Mouse (Mus musculus) forebrain, embryonic 12.5 days (tissue): Measurements from ENCODE around the gene 4930442H23Rik. TPM values are rescaled to one million over a fixed set of nuclear protein-coding genes. Genes with fewer than 3 reads are reported as not detected.
"Not testable (repeated sequence)": the region's sequence is repeated elsewhere in the genome, so short reads cannot be mapped to it uniquely, and the experiment has no call there.

Experiments used
- ATAC-seq: fragments of 200-750 bp; cut with Nextera tagmentation; 2 replicates; pipeline ENCODE4 v1.8.0; 2017; ENCODE audit warnings: moderate TSS enrichment; ENCODE audit not compliant: low FRiP score
- H3K27ac ChIP-seq: fragments of 300-500 bp; sonication (generic); 2 replicates; pipeline ENCODE4 v1.5.1; 2016; ENCODE audit warnings: mild to moderate bottlenecking
- H3K27me3 ChIP-seq: fragments of 300-500 bp; sonication (generic); 2 replicates; pipeline ENCODE4 v1.6.1; 2016; ENCODE audit warnings: mild to moderate bottlenecking
- H3K36me3 ChIP-seq: fragments of 300-500 bp; sonication (generic); replicated peaks from 2 replicates; pipeline ENCODE4 v1.6.1; 2016; ENCODE audit warnings: mild to moderate bottlenecking
- H3K4me1 ChIP-seq: fragments of 300-500 bp; sonication (generic); 2 replicates; pipeline ENCODE4 v1.6.1; 2016
- H3K4me2 ChIP-seq: fragments of 300-500 bp; sonication (generic); 2 replicates; pipeline ENCODE4 v1.6.1; 2016; ENCODE audit warnings: mild to moderate bottlenecking, moderate library complexity
- H3K4me3 ChIP-seq: fragments of 300-500 bp; sonication (generic); replicated peaks from 2 replicates; pipeline ENCODE4 v1.5.1; 2016; ENCODE audit warnings: mild to moderate bottlenecking
- H3K9ac ChIP-seq: fragments of 300-500 bp; sonication (generic); 2 replicates; pipeline ENCODE4 v1.6.1; 2016; ENCODE audit warnings: mild to moderate bottlenecking
- H3K9me3 ChIP-seq: fragments of 300-500 bp; sonication (generic); 2 replicates; pipeline ENCODE4 v1.6.1; 2016
- WGBS: fragments of 180-500 bp; shearing (Covaris S2); methylation state at CpG from one replicate; pipeline ENCODE4 v1.1.7; 2016; 5-methylcytosine and 5-hydroxymethylcytosine counted together
- polyA plus RNA-seq: library from polyadenylated mRNA; unstranded; fragments of >200 nt; fragmentation: Nextera tagmentation; extraction: Ambion mirVana; gene quantifications from 2 replicates; pipeline ENCODE4 v1.2.1, GENCODE M21; 2016

The 4930442H23Rik gene
- polyA plus RNA-seq, result not detected in 2 replicates

DNA sequence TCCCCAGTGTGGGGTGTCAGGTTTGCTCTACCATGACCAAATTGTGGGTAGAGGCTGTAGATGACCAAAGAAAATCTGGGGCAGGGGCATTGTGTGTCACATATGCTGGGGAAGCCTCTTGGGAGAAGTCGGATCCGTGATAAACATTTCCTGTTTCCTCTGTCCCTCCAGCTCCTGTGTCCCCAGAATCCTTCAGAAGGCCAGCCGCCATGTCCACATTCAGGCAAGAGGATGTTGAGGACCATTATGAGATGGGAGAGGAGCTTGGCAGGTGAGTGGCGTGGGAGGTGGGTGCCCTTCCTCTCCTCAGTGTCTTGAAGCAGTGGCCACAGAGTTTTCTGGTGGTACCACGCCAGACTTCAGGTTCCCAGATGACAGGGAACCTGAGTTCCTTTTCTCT is at the start of gene 4930442H23Rik:
Gene 4930442H23Rik, minus strand, starts transcription at position 45 of the 400 bp plus-strand sequence.
- no peaks in the 10 kb centered on the region for H3K27me3 ChIP-seq
- ATAC-seq, result no peak
- no peaks in the 10 kb centered on the region for H3K9me3 ChIP-seq
- peaks cover 27% of the 10 kb centered on the region for H3K4me1 ChIP-seq
- WGBS, result 86% methylated on average over 5 of the region's 5 CpGs
- H3K9ac ChIP-seq, result peak within 1 kb of the TSS; percentile 63
- peak within 1 kb of the TSS; percentile 71 for H3K4me2 ChIP-seq
- peak within 1 kb of the TSS; percentile 84 for H3K27ac ChIP-seq
- peak within 1 kb of the TSS; percentile 63 for H3K4me3 ChIP-seq
- peaks cover 67% of the 10 kb centered on the region for H3K36me3 ChIP-seq

DNA sequence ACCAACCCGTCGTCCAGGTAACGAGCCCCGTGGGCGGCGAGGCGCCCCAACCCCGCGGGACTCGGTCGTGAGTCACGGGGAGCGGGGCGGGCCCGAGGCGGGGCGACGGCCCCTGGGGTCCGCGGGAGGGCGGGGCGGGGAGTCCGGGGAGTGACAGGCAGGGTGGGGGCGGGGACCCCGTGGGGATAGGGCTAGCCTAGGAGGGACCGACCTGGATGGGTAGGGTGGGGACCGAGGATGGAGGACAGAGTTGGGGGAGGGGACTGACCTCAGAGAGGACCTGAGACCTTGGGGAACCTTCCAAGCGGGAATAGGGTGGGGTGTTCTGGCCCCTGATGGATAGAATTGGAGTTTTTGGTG is 49.6 kb upstream of the 4930442H23Rik start:
- Histone ChIP-seq H3K9ac (peak overlapping the region; percentile 83), H3K27ac (no peak overlapping the region), H3K4me2 (peak overlapping the region; percentile 79), H3K9me3 (no peaks in the 10 kb centered on the region), H3K27me3 (peaks cover 42% of the 10 kb centered on the region), H3K36me3 (no peaks in the 10 kb centered on the region; the same call in 1 of the 2 replicates), H3K4me3 (peak overlapping the region; percentile 81), H3K4me1 (peaks cover 54% of the 10 kb centered on the region)
- WGBS, result 3% methylated on average over 27 of the region's 28 CpGs
- peak; percentile 52 for ATAC-seq

DNA sequence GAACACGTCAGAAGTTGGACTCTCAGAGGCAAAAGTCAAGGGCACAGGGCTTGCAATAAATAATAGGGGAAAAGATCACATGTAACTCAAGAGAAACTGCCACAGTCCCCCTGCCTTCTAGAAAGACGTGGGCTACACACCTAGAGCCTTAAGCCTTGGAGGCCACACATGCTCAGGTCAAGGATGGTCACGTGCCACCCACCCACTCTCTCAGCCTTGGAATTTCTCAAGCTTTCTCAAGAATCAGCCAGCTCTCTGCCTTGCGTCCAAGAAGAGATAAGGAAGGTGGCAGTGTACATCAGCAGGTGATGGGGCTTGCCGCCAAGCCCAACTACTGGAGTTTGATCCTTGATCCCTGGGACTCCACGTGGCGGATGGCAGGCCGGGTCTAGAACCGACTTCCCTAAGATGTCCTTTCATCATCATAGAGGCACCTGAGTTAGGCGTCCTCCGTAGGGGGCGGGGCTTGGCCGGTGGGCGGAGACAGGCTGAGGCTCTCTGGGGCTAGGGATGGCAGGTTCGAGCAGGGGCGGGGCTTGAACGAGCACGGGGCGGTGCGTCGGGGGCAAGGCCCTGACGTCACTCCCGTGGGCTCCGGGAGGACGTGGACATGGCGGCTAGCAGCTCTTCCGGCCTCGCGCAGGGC is 49.1 kb upstream of the 4930442H23Rik start, which contains the start of gene Zfr2:
Gene Zfr2, plus strand, starts transcription at position 576 of the 646 bp plus-strand sequence.
- H3K4me2 ChIP-seq, result peak within 1 kb of the TSS; percentile 79
- ATAC-seq, result peak; percentile 75
- peaks cover 58% of the 10 kb centered on the region for H3K4me1 ChIP-seq
- 10% methylated on average over 29 of the region's 29 CpGs for WGBS
- no peaks in the 10 kb centered on the region for H3K9me3 ChIP-seq
- peak within 1 kb of the TSS; percentile 81 for H3K4me3 ChIP-seq
- peaks cover 37% of the 10 kb centered on the region for H3K27me3 ChIP-seq
- H3K36me3 ChIP-seq, result no peaks in the 10 kb centered on the region; the same call in 1 of the 2 replicates
- no peak within 1 kb of the TSS for H3K27ac ChIP-seq
- peak within 1 kb of the TSS; percentile 83 for H3K9ac ChIP-seq

DNA sequence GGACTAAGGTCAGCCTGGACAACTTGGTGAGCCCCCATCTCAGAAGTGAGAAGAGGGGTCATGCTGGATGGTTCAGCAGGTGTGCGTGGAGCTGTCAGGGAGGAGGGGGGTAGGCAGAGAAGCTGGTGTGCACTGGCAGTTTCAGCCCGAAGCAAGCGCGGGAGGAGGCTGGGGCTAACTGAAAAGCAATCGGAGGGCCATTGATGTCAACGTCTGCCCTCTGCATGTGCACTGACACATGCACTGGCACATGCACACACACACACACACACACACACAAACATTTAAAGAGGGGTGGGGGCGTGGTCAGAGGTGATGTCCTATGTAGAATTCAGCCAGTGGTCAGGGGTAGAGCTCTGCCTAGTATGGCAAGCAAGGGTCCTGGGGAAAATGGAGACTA is 47.8 kb upstream of the 4930442H23Rik start:
- Histone ChIP-seq H3K4me3 (peak overlapping the region; percentile 63), H3K4me1 (peaks cover 53% of the 10 kb centered on the region), H3K9me3 (no peaks in the 10 kb centered on the region), H3K4me2 (peak overlapping the region; percentile 60), H3K27ac (peak overlapping the region; percentile 65), H3K36me3 (no peaks in the 10 kb centered on the region), H3K9ac (0 out of 2 replicates have a peak overlapping the region, but pooled peaks have one; percentile 1), H3K27me3 (peaks cover 35% of the 10 kb centered on the region)
- no peak for ATAC-seq
- 47% methylated on average over 7 of the region's 7 CpGs for WGBS

DNA sequence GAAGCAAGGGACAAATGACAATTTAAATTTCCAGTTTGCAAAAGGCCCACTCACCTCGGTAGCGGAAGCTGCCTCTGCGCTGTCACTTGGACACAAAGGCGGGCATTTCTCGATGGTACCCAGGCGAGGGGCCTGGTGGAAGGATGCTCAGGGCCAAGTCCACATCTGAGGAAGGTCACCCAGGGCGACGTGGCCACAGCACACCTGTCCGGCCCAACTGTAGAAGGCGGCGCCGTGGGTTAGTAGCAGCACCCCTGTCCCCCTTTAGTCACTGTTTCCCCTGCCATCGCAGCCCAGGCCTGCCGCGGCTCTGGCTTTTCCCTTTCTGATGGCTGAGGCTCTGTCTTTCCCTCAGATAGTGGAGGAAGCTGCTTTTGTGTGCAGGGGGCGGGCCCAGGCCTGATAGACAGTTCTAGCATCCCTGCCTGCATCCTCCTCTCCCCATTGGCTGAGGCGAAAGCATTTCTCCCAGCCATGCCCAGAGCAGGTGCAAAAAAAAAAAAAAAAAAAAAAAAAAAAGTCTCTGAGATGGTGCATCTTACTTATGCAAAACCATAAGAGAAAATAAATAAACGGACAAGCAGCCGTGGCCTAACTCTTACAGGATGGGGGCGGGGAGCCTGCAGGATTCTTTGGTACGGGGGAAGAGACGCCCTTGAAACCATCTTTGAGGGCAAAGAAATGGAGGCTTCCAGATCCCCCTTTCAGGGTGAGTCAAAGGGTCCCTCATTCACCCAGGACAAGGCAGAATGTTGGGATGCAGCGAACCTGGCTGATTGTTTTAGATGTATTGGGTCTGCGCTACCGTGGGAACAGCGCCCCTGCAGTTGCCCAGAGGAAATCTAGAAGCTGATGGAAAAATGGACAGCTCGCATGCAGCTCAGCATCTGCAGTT is 47.0 kb upstream of the 4930442H23Rik start, which contains the start of gene Atcay:
Gene Atcay, minus strand, starts transcription at position 396 of the 895 bp plus-strand sequence.
- Histone ChIP-seq H3K9me3 (no peaks in the 10 kb centered on the region), H3K9ac (peak within 1 kb of the TSS; percentile 82), H3K4me2 (peak within 1 kb of the TSS; percentile 60), H3K27me3 (peaks cover 35% of the 10 kb centered on the region), H3K36me3 (no peaks in the 10 kb centered on the region), H3K4me3 (peak within 1 kb of the TSS; percentile 63), H3K27ac (peak within 1 kb of the TSS; percentile 81), H3K4me1 (peaks cover 53% of the 10 kb centered on the region)
- peak; percentile 88 for ATAC-seq
- 4% methylated on average over 27 of the region's 27 CpGs for WGBS

DNA sequence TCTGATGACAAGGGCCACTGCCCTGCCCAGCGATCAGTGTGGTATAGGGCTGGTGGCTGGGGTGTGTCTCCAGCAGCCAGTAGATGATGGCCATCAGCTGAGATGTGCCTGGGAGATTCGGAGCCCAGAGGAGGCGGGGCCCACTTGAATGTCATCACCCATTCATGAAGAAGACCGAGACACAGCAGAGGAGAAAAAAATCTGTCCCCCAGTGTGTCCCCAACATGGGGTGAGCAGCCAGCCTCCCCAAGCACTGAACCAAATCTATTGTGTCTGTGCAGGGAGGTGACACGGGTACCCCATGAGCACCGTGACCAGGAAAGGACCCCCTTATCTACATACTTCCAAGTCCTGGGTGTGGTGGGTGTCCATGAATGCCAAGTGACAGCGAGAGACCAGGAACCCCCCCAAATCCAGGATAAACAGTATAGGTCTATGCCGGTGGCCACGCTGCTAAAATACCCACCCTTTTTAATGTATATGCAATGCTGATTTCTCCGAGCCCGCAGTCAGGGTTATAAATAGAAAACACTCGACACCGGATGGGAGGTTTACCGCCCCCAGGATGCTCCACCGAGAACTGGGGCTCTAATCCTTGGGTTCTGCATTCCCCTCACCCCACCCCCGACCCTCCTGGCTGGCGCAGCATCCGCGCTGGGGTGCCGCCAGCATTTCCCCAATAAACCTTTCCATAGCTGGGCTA is 46.2 kb upstream of the 4930442H23Rik start:
- Histone ChIP-seq H3K4me3 (peak overlapping the region; percentile 63), H3K36me3 (no peaks in the 10 kb centered on the region), H3K9ac (peak overlapping the region; percentile 82), H3K27ac (peak overlapping the region; percentile 81), H3K9me3 (no peaks in the 10 kb centered on the region), H3K4me2 (peak overlapping the region; percentile 60), H3K4me1 (peaks cover 53% of the 10 kb centered on the region), H3K27me3 (peaks cover 35% of the 10 kb centered on the region)
- 13% methylated on average over 20 of the region's 20 CpGs for WGBS
- ATAC-seq, result no peak

DNA sequence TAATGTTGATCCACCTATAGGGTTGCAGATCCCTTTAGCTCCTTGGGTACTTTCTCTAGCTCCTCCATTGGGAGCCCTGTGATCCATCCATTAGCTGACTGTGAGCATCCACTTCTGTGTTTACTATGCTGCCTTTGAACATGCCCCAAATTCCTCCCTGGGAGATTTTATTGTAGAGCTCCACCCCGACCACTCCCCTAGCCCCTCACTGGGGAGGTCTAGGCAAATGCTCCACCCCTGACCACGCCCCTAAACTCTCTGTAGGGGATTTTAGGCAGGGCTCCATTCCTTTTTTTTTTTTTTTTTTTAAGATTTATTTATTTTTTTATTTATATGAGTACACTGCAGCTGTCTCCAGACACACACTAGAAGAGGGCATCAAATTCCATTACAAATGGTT is 40.1 kb upstream of the 4930442H23Rik start:
- ATAC-seq, H3K27ac ChIP-seq, H3K4me1 ChIP-seq, H3K9ac ChIP-seq, H3K4me3 ChIP-seq, H3K4me2 ChIP-seq, H3K27me3 ChIP-seq, H3K9me3 ChIP-seq: not testable (repeated sequence)
- WGBS, result 68% methylated on average over 2 of the region's 2 CpGs
- peaks cover 33% of the 10 kb centered on the region for H3K36me3 ChIP-seq

DNA sequence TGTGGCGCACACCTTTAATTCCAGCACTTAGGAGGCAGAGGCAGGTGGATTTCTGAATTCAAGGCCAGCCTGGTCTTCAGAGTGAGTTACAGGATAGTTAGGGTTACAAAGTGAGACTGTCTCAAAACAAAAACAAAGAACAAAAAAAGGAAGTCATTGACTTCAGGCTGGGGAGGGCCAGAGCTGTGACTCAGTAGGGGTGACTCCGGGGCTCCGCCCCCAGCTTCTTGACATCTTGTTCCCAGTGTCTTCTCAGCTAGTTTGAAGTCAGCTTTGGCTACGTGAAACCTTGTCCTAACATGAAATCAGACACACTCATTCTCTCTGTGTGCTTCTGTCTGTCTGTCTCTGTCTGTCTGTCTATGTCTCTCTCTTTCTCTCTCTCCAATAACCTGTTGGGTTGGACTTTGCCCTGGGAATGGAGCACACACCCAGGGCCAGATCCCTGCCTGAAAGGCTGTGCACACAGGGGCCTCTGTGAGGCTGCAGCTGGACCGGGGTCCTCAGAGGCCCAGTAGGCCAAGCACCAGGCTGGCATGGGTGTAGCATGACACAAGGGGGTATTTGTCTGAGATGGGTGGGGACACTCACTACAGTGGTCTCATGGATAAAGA is 37.9 kb upstream of the 4930442H23Rik start:
- H3K9me3 ChIP-seq, result no peaks in the 10 kb centered on the region
- H3K4me3 ChIP-seq, result no peak overlapping the region
- no peak overlapping the region for H3K9ac ChIP-seq
- H3K27me3 ChIP-seq, result no peaks in the 10 kb centered on the region
- no peaks in the 10 kb centered on the region for H3K4me1 ChIP-seq
- WGBS, result 83% methylated on average over 5 of the region's 5 CpGs
- H3K36me3 ChIP-seq, result peaks cover 42% of the 10 kb centered on the region
- no peak for ATAC-seq
- H3K4me2 ChIP-seq, result no peak overlapping the region
- H3K27ac ChIP-seq, result no peak overlapping the region

DNA sequence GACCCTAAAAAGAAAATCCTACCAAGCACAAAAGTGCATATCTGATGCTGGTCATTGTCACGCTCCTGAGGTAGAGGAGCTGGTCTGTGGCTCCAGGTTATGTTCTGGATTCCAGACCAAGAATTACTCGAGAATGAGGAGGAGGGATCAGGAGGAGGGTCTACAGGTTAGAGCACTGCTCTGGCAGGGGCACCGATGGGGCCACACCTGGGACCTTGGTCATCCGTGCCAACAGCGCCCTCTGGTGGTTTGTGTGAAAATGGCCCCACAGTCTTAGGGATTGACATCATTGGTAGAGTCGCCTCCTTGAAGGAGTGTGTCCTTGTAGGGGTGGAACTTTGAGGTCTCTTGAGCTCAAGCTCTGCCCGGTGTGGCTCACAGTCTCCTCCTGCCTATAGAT is 34.3 kb upstream of the 4930442H23Rik start:
- Histone ChIP-seq H3K36me3 (peaks cover 54% of the 10 kb centered on the region), H3K9me3 (no peaks in the 10 kb centered on the region), H3K9ac (no peak overlapping the region), H3K4me1 (no peaks in the 10 kb centered on the region), H3K27me3 (no peaks in the 10 kb centered on the region), H3K4me2 (no peak overlapping the region), H3K27ac (no peak overlapping the region), H3K4me3 (no peak overlapping the region)
- 32% methylated on average over 7 of the region's 7 CpGs for WGBS
- ATAC-seq, result no peak

DNA sequence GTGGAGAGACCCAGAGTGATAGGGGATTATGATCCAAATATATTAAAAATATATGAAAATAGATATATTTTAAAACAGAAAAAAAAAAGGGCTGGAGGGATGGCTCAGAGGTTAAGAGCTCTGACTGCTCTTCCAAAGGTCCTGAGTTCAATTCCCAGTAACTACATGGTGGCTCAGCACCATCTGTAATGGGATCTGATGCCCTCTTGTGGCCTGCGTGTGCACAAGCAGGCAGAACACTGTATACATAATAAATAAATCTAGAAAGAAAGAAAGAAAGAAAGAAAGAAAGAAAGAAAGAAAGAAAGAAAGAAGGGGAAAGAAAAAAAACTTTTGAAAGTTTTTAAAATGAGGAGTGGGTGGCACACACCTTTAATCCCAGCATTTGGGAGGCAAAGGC is 33.6 kb upstream of the 4930442H23Rik start:
- ATAC-seq, H3K4me3 ChIP-seq, H3K27me3 ChIP-seq, H3K27ac ChIP-seq, H3K4me2 ChIP-seq, H3K9ac ChIP-seq, H3K9me3 ChIP-seq, H3K4me1 ChIP-seq: not testable (repeated sequence)
- H3K36me3 ChIP-seq, result peaks cover 61% of the 10 kb centered on the region
- 35% methylated on average over 1 of the region's 1 CpGs for WGBS

DNA sequence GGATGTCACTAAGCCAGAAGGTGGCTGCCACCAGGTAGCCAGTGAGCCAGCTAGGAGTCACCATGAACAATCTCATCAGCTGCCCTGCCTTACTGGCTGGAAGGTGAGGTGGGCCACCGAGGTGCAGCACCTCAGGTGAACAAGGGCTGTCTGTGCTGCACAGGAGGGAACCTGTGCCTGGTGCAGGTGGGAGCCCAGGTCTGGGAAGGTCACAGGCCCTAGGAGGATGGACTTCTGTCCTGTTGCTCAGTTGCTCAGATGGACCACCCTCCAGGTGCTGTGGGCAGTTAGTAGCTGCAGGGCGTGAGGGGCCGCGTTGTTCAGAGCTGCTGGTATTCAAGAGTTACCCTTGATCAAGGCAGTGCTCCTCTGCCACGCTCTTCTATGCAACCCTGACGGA is 33.2 kb upstream of the 4930442H23Rik start:
- Histone ChIP-seq H3K4me3 (no peak overlapping the region), H3K9me3 (peaks cover 7% of the 10 kb centered on the region; the same call in 1 of the 2 replicates), H3K4me2 (no peak overlapping the region), H3K36me3 (peaks cover 62% of the 10 kb centered on the region), H3K27ac (no peak overlapping the region), H3K4me1 (no peaks in the 10 kb centered on the region), H3K27me3 (no peaks in the 10 kb centered on the region), H3K9ac (no peak overlapping the region)
- 85% methylated on average over 6 of the region's 6 CpGs for WGBS
- no peak for ATAC-seq
